Mouse (Mus musculus) C2C12 (cell line): ENCODE data around the gene Spint2. TPM values are rescaled to one million over a fixed set of nuclear protein-coding genes. Genes with fewer than 3 reads are reported as not detected.
"Not testable (repeated sequence)": the region's sequence is repeated elsewhere in the genome, so short reads cannot be mapped to it uniquely, and the experiment has no call there.

ENCODE experiments used
- H3K27me3 ChIP-seq: one replicate; pipeline ENCODE4 v1.6.1; 2011; ENCODE audit not compliant: control insufficient read depth, insufficient read depth, insufficient read length
- H3K36me3 ChIP-seq: one replicate; pipeline ENCODE4 v1.6.1; 2011; ENCODE audit not compliant: control insufficient read depth, insufficient read depth
- H3K4me3 ChIP-seq: one replicate; pipeline ENCODE4 v1.5.1; 2011; ENCODE audit warnings: mild to moderate bottlenecking, control low read depth; ENCODE audit not compliant: poor library complexity, insufficient read depth, severe bottlenecking
- H3K79me2 ChIP-seq: one replicate; pipeline ENCODE4 v1.6.1; 2011; ENCODE audit not compliant: control insufficient read depth, insufficient read depth
- H3K79me3 ChIP-seq: one replicate; pipeline ENCODE4 v1.6.1; 2011; ENCODE audit warnings: low read depth, control low read depth
- H3ac ChIP-seq: one replicate; pipeline ENCODE3; 2011; ENCODE audit warnings: low read depth; ENCODE audit not compliant: control insufficient read depth, insufficient read length
- CEBPB ChIP-seq: IDR thresholded peaks from one replicate; pipeline ENCODE4 v1.6.1; 2011; ENCODE audit warnings: low read depth, mild to moderate bottlenecking, control low read depth, moderate library complexity
- CTCF ChIP-seq: IDR thresholded peaks from one replicate; pipeline ENCODE4 v1.5.1; 2011; ENCODE audit not compliant: control insufficient read depth, insufficient read depth, insufficient read length
- FOSL1 ChIP-seq: IDR thresholded peaks from one replicate; pipeline ENCODE4 v1.8.0; 2011; ENCODE audit warnings: mild to moderate bottlenecking, low read length; ENCODE audit not compliant: poor library complexity, insufficient read depth, severe bottlenecking
- MAX ChIP-seq: IDR thresholded peaks from one replicate; pipeline ENCODE4 v1.6.1; 2011; ENCODE audit warnings: mild to moderate bottlenecking, control low read depth
- MYOD1 ChIP-seq: IDR thresholded peaks from one replicate; pipeline ENCODE4 v1.6.1; 2011; ENCODE audit warnings: low read depth; ENCODE audit not compliant: control insufficient read depth, insufficient read length
- MYOG ChIP-seq: IDR thresholded peaks from one replicate; pipeline ENCODE4 v1.6.1; 2011; ENCODE audit not compliant: control insufficient read depth, insufficient read length; ENCODE audit errors: extremely low read depth
- USF1 ChIP-seq: IDR thresholded peaks from one replicate; pipeline ENCODE4 v1.6.1; 2011; ENCODE audit warnings: low read depth, mild to moderate bottlenecking, control low read depth, moderate library complexity
- polyA plus RNA-seq: library from polyadenylated mRNA; unstranded; fragments of >200 nt; fragmentation: generic; extraction: Trizol; gene quantifications from one replicate; pipeline ENCODE4 v1.2.1, GENCODE M21; 2012; ENCODE audit warnings: missing spikeins

Gene Spint2
- polyA plus RNA-seq, 1 experiment: not detected

DNA sequence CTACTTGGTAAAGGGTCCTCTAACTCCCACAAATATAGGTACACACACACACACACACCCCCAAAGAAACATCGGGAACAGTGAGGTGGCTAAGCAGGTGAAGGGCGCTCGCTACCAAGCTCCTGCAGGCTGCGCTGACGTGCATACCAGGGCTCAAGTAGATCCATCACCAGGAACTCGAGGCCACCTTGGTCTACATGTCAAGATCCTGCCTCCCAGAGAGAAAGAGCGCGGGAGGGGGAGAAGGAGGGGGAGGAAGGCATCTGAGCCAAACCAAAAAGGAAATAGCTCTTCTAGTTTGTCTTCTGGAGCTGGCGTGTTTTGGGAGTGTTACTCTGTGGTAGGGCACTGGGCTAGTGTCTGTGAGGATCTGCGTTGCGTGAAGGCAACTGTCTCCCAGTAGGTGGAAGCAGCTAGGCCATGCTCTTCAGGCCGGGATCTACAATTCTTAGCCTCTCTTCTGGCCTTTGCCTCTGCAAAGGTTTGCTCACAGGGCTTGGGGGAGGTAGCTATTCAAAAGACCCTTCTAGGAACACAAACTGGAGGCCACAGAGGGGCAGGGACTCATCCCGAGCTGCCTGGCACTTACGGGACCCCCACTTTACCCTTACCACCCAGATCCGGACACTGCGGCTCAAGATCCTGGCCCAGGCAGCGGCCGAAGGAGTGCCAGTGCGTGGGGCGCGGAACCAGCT, 34.9 kb downstream of the Spint2 start:
- no peak for TF ChIP-seq MYOD1
- TF ChIP-seq MYOG: no peak
- TF ChIP-seq USF1: no peak
- no peak for TF ChIP-seq CEBPB
- TF ChIP-seq MAX: no peak
- TF ChIP-seq FOSL1: no peak
- Histone ChIP-seq H3ac (peak overlapping the region; percentile 21), H3K4me3 (no peak overlapping the region)

DNA sequence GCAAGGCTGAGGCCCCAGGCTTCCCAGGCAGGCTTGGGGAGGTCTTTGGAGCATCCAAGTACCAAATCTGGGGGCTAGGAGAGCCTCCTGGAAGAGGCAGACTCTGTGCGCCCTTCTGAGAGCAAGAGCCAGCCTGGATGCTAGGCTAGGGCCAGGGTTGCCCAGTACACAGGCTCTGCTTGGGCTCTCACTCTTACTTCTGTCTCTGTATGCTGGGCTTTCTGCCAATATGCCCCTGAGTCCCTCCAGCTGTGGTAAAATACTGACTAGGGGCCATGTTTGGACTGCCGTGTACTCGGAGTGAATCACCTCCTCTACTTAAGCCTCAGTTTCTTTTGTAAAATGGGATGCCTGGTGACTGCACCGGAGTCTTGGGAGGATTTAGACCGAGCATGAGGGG, 35.7 kb downstream of the Spint2 start:
- Histone ChIP-seq H3K27me3 (no peaks in the 10 kb centered on the region), H3ac (no peak overlapping the region), H3K4me3 (no peak overlapping the region), H3K79me2 (peaks cover 12% of the 10 kb centered on the region), H3K36me3 (peaks cover 6% of the 10 kb centered on the region), H3K79me3 (no peaks in the 10 kb centered on the region)
- TF ChIP-seq FOSL1 (no peak), CEBPB (no peak)

More for the DNA sequence above, 34.9 kb downstream of the Spint2 start:
- Histone ChIP-seq H3K36me3 (peaks cover 6% of the 10 kb centered on the region), H3K79me2 (peaks cover 12% of the 10 kb centered on the region), H3K27me3 (no peaks in the 10 kb centered on the region), H3K79me3 (no peaks in the 10 kb centered on the region)

- Histone ChIP-seq H3K36me3 (peaks cover 6% of the 10 kb centered on the region), H3K4me3 (no peak overlapping the region), H3K27me3 (no peaks in the 10 kb centered on the region), H3ac (no peak overlapping the region), H3K79me2 (peaks cover 12% of the 10 kb centered on the region), H3K79me3 (no peaks in the 10 kb centered on the region)
- TF ChIP-seq USF1 (no peak), CTCF (peak; percentile 18)
These were observed 36.8 kb downstream of the Spint2 start for GRCm38 (mm10) chr7:29244732-29245416.

DNA sequence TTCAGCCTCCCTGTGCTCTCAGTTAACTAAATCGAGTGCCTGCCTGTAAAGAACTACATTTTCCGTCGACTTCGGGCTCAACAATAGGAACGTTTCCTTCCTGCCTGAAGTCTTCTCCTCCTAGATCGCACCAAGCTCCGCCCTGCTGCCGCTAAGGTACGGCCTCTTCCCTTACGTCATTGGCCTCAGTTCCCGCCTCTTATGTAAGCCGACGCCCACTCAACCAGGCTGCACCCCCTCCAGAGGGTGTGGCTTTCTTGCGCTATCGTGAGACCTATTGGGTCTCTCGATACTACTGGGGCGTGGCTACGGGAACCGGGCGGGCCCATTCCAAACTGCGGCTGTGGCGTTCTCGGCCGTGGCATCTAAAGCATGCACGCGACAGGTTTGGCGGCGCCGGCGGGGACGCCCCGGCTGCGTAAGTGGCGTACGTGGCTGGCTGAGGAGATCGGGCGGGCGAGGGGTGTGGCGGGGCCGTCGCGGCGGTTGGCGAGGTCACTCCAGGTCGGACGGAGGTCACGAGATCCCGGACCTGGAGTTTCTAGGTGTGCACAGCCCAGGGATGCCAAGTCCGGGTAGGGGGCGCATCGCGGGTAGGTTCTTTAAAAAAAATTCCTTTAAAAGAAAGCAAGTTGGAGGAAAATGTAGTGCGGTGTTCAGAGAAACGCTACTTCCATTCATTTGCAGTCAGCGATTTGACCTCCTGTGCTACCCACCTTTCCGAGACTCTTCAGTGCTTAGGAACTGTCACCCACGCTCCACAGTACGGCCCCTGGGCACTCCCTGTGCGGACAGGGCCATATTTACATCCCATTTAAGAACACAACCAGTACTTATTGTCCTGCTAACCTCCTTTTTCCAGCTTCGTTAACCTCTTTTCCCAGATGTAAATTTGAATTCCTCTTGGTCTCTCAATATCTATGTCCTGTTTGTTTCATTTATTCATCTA, 43.4 kb downstream of the Spint2 start, which contains the start of gene Yif1b:
TSS of gene Yif1b (plus strand) at position 311 of the 949 bp plus-strand sequence.
- peak within 1 kb of the TSS; percentile 45 for H3K4me3 ChIP-seq
- H3ac ChIP-seq: peak within 1 kb of the TSS; percentile 72
- H3K79me3 ChIP-seq: peaks cover 4% of the 10 kb centered on the region
- H3K27me3 ChIP-seq: no peaks in the 10 kb centered on the region
- H3K36me3 ChIP-seq: no peaks in the 10 kb centered on the region
- TF ChIP-seq MAX: no peak
- TF ChIP-seq MYOD1: no peak
- TF ChIP-seq CTCF: no peak
- no peak for TF ChIP-seq MYOG
- no peak for TF ChIP-seq USF1
- TF ChIP-seq FOSL1: no peak
- TF ChIP-seq CEBPB: no peak
- peaks cover 12% of the 10 kb centered on the region for H3K79me2 ChIP-seq

GRCm38 (mm10) chr7:29237596-29237995, 44.1 kb downstream of the Spint2 start:
- Histone ChIP-seq H3K79me2 (peaks cover 12% of the 10 kb centered on the region), H3K4me3 (peak overlapping the region; percentile 11)
- not testable (repeated sequence) for H3K36me3 ChIP-seq, H3K79me3 ChIP-seq, H3K27me3 ChIP-seq, H3ac ChIP-seq

DNA sequence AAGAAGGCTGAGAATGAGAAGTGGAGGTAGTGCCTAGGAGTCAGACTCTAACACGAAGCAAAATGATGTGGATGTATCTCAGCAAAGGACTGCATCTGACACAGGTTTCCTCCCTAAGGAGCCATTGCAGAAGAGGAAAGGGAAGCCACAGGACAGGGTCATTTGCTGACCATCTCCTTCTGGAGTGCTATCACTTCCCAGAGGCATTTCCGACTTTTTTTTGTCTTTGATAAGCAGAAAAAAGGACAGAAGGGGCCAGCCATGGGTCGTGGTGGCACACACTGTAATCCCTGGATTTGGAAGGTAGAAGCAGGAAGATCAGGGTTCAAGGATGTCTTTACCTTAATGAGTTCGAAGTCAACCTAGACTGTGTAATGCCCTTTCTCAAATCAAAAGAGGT, 45.1 kb downstream of the Spint2 start:
- Histone ChIP-seq H3K27me3 (no peaks in the 10 kb centered on the region), H3K79me3 (peaks cover 4% of the 10 kb centered on the region), H3K36me3 (no peaks in the 10 kb centered on the region), H3K79me2 (peaks cover 12% of the 10 kb centered on the region), H3ac (no peak overlapping the region), H3K4me3 (no peak overlapping the region)
- TF ChIP-seq CTCF (no peak), MYOG (no peak), MYOD1 (no peak), FOSL1 (no peak), USF1 (no peak), CEBPB (no peak), MAX (no peak)
